Mouse (Mus musculus) liver, embryonic 14.5 days (tissue): ENCODE data around the gene Dmd.

ENCODE experiments used
- CTCF ChIP-seq: IDR thresholded peaks from 2 replicates; pipeline ENCODE4 v1.5.1; 2016; ENCODE audit warnings: antibody characterized with exemption, low read depth, control low read depth
- EP300 ChIP-seq: IDR thresholded peaks from 2 replicates; pipeline ENCODE4 v1.6.1; 2016; ENCODE audit warnings: antibody characterized with exemption, low read depth

GRCm38 (mm10) chrX:85199398-85199797 is 2250.7 kb downstream of the Dmd start:
- TF ChIP-seq CTCF = no peak
- TF ChIP-seq EP300 = no peak
